Mouse (Mus musculus) MEL (cell line): Measurements from ENCODE around the gene Arhgef3.

Experiments
- CTCF ChIP-seq, 3 experiments: IDR thresholded peaks in 2 of 3; conservative IDR thresholded peaks in 1 of 3; 2 replicates each; pipeline ENCODE4 v1.5.1; 2011 to 2012; ENCODE audit warnings: low read length in 3 of 3, low read depth in 2 of 3, mild to moderate bottlenecking in 2 of 3, improper control_type of control experiment in 1 of 3, inconsistent platforms in 1 of 3, mixed read lengths in 1 of 3, moderate library complexity in 1 of 3; ENCODE audit not compliant: control insufficient read depth in 1 of 3, insufficient read depth in 1 of 3, poor library complexity in 1 of 3, severe bottlenecking in 1 of 3
- E2F4 ChIP-seq: IDR thresholded peaks from 2 replicates; pipeline ENCODE4 v1.6.1; 2011; ENCODE audit warnings: low read depth, low read length, improper control_type of control experiment, borderline replicate concordance
- EP300 ChIP-seq, 2 experiments: IDR thresholded peaks; 2 replicates each; pipeline ENCODE4 v1.6.1; 2011; ENCODE audit warnings: improper control_type of control experiment in 2 of 2, low read length in 2 of 2, low read depth in 1 of 2, mild to moderate bottlenecking in 1 of 2
- GATA1 ChIP-seq: IDR thresholded peaks from 2 replicates; pipeline ENCODE4 v1.6.1; 2011; ENCODE audit warnings: low read depth, low read length, improper control_type of control experiment
- HCFC1 ChIP-seq: IDR thresholded peaks from 2 replicates; pipeline ENCODE4 v1.6.1; 2012; ENCODE audit warnings: low read depth, mild to moderate bottlenecking, inconsistent platforms, low read length, improper control_type of control experiment, moderate library complexity
- UBTF ChIP-seq: IDR thresholded peaks from 2 replicates; pipeline ENCODE4 v1.6.1; 2012; ENCODE audit warnings: low read depth, mild to moderate bottlenecking, inconsistent platforms, low read length, improper control_type of control experiment, moderate library complexity, borderline replicate concordance; ENCODE audit not compliant: insufficient read depth
- ZC3H11A ChIP-seq: IDR thresholded peaks from 2 replicates; pipeline ENCODE4 v1.6.1; 2012; ENCODE audit warnings: low read depth, mild to moderate bottlenecking, inconsistent platforms, low read length, improper control_type of control experiment

DNA sequence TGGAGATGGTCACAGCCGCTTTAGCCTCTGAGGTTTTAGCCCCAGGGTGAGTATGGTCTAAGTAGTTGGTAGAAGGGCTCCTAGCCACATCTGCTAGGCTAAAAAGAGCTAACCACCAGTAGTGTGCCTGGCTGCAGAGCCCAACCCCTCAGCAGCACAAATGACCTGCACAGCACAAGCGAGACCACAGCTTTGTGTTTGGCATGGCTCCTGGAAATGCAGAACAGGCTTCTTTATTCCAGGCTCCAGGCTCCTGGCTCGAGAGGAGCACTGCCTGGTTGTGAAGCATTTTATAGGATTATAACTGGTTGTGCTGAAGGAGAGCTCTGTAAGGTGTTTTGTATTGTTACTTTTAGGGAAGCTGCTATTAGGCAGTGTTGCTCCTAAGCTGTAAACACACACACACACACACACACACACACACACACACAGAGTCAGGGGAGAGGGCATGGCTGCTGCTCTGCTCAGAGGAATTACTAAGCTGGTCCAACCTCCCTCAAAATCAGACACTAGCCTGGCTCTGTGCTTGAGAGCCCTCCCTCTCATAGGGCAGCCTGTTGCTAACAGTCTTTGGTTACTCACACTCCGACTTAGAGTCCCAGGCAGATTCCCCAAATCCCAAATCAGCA, 217.8 kb downstream of the Arhgef3 start:
- TF ChIP-seq CTCF (IDR thresholded peaks at IDR 0.05 in 2 of 3, conservative IDR thresholded peaks at IDR 0.05 in 1 of 3; ENCODE audit: control insufficient read depth in 1 of 3, insufficient read depth in 1 of 3, low read depth in 2 of 3, low read length in 3 of 3, poor library complexity in 1 of 3, severe bottlenecking in 1 of 3) = no peak
- TF ChIP-seq ZC3H11A = no peak
- no peak for TF ChIP-seq UBTF
- TF ChIP-seq GATA1 = no peak
- no peak for TF ChIP-seq HCFC1
- no peak for TF ChIP-seq EP300 (IDR thresholded peaks at IDR 0.05; ENCODE audit: low read depth in 1 of 2, low read length in 2 of 2)
- TF ChIP-seq E2F4 = no peak
